Mouse (Mus musculus) liver, adult 2 months (tissue): ENCODE measurements around the gene Mfng. TPM values are rescaled to one million over a fixed set of nuclear protein-coding genes. Genes with fewer than 3 reads are reported as not detected.

Source experiments
- DNase-seq: peaks from one replicate; pipeline ENCODE4 v3.0.0-alpha.2; 2011; ENCODE audit warnings: low read depth, low spot score; ENCODE audit errors: extremely low read depth
- H3K27ac ChIP-seq: fragments of 200-500 bp; replicated peaks from 2 replicates; pipeline ENCODE4 v1.5.1; 2012; ENCODE audit warnings: low read depth, mild to moderate bottlenecking, control low read depth, inconsistent platforms, low read length; ENCODE audit not compliant: insufficient read depth
- H3K27me3 ChIP-seq: fragments of 200-500 bp; 2 replicates; pipeline ENCODE4 v1.6.1; 2012; ENCODE audit warnings: mild to moderate bottlenecking, moderate library complexity, low read length, inconsistent platforms; ENCODE audit not compliant: control insufficient read depth, insufficient read depth
- H3K36me3 ChIP-seq: fragments of 200-500 bp; 2 replicates; pipeline ENCODE4 v1.6.1; 2012; ENCODE audit warnings: low read length, inconsistent platforms; ENCODE audit not compliant: control insufficient read depth, insufficient read depth
- H3K4me1 ChIP-seq: fragments of 200-500 bp; 2 replicates; pipeline ENCODE4 v1.6.1; 2011; ENCODE audit warnings: low read length; ENCODE audit not compliant: control insufficient read depth, insufficient read depth
- H3K4me3 ChIP-seq: fragments of 200-500 bp; 2 replicates; pipeline ENCODE4 v1.5.1; 2011; ENCODE audit warnings: low read depth, mild to moderate bottlenecking, control low read depth, low read length, moderate library complexity; ENCODE audit not compliant: insufficient read depth
- H3K79me2 ChIP-seq: fragments of 200-500 bp; 2 replicates; pipeline ENCODE4 v1.6.1; 2012; ENCODE audit warnings: inconsistent platforms, mild to moderate bottlenecking, low read length, moderate library complexity; ENCODE audit not compliant: control insufficient read depth, insufficient read depth
- H3K9ac ChIP-seq: fragments of 200-500 bp; 2 replicates; pipeline ENCODE4 v1.6.1; 2012; ENCODE audit warnings: low read depth, mild to moderate bottlenecking, control low read depth, inconsistent platforms, low read length
- CTCF ChIP-seq: fragments of 200-500 bp; IDR thresholded peaks from 2 replicates; pipeline ENCODE4 v1.5.1; 2011; ENCODE audit warnings: low read depth, low read length, control low read depth
- POLR2A ChIP-seq: fragments of 200-500 bp; IDR thresholded peaks from 2 replicates; pipeline ENCODE4 v1.6.1; 2011; ENCODE audit warnings: low read length, control low read depth; ENCODE audit not compliant: insufficient read depth; ENCODE audit errors: extremely low read depth
- WGBS: fragments of 180-500 bp; shearing (Covaris S2); methylation state at CpG from one replicate; pipeline ENCODE4 v1.1.7; 2018; 5-methylcytosine and 5-hydroxymethylcytosine counted together
- polyA plus RNA-seq: library from polyadenylated mRNA; depleted of rRNA; stranded (reverse); fragments of >200 nt; gene quantifications from 2 replicates; pipeline ENCODE4 v1.2.3, GENCODE M21; 2012; rRNA removed
- total RNA-seq: library from RNA; depleted of rRNA; stranded (reverse); fragments of >200 nt; gene quantifications from 2 replicates; pipeline ENCODE4 v1.2.3, GENCODE M21; 2014; rRNA removed

The Mfng gene
- total RNA-seq (0.74 and 1.1 TPM in 2 replicates), polyA plus RNA-seq (1.2 and 2.3 TPM in 2 replicates)

- no peaks in the 10 kb centered on the region for H3K36me3 ChIP-seq
- 8% methylated on average over 11 of the region's 11 CpGs for WGBS
- no peaks in the 10 kb centered on the region for H3K27me3 ChIP-seq
- DNase-seq = no peak
- peak within 1 kb of the TSS; percentile 25 for H3K9ac ChIP-seq
- no peak for TF ChIP-seq CTCF
- 0 out of 2 replicates have a peak, but pooled peaks have one; percentile 8 for TF ChIP-seq POLR2A
- H3K79me2 ChIP-seq = no peaks in the 10 kb centered on the region
- peak within 1 kb of the TSS; percentile 51 for H3K4me3 ChIP-seq
- H3K4me1 ChIP-seq = no peaks in the 10 kb centered on the region
- peak within 1 kb of the TSS; percentile 35 for H3K27ac ChIP-seq
Observed at GRCm38 (mm10) chr15:78773290-78773729, at the start of gene Mfng. Mfng (minus strand) TSS chr15:78773475.

- DNase-seq = no peak
- H3K9ac ChIP-seq = no peak overlapping the region
- no peak for TF ChIP-seq POLR2A
- TF ChIP-seq CTCF = no peak
- no peaks in the 10 kb centered on the region for H3K36me3 ChIP-seq
- H3K4me3 ChIP-seq = no peak overlapping the region
- H3K27ac ChIP-seq = no peak overlapping the region
- 72% methylated on average over 6 of the region's 6 CpGs for WGBS
- H3K27me3 ChIP-seq = no peaks in the 10 kb centered on the region
- H3K4me1 ChIP-seq = no peaks in the 10 kb centered on the region; the same call in 1 of the 2 replicates
- H3K79me2 ChIP-seq = no peaks in the 10 kb centered on the region
Observed at GRCm38 (mm10) chr15:78816074-78816391, 42.8 kb upstream of the Mfng start.

GRCm38 (mm10) chr15:78815314-78816073 is 42.2 kb upstream of the Mfng start:
- no peaks in the 10 kb centered on the region for H3K27me3 ChIP-seq
- peak; percentile 39 for DNase-seq
- H3K79me2 ChIP-seq = no peaks in the 10 kb centered on the region
- peak overlapping the region; percentile 43 for H3K27ac ChIP-seq
- no peaks in the 10 kb centered on the region for H3K36me3 ChIP-seq
- TF ChIP-seq CTCF = no peak
- TF ChIP-seq POLR2A = no peak
- H3K4me3 ChIP-seq = no peak overlapping the region
- no peak overlapping the region for H3K9ac ChIP-seq
- H3K4me1 ChIP-seq = no peaks in the 10 kb centered on the region; the same call in 1 of the 2 replicates
- 31% methylated on average over 11 of the region's 11 CpGs for WGBS

GRCm38 (mm10) chr15:78813603-78814002 is 40.3 kb upstream of the Mfng start:
- WGBS = 72% methylated on average over 4 of the region's 4 CpGs

GRCm38 (mm10) chr15:78810146-78810545 is 36.9 kb upstream of the Mfng start:
- no peaks in the 10 kb centered on the region for H3K4me1 ChIP-seq
- no peak overlapping the region for H3K27ac ChIP-seq
- no peaks in the 10 kb centered on the region for H3K36me3 ChIP-seq
- WGBS = 64% methylated on average over 9 of the region's 9 CpGs
- no peak for TF ChIP-seq CTCF
- TF ChIP-seq POLR2A = no peak
- no peaks in the 10 kb centered on the region for H3K79me2 ChIP-seq
- no peaks in the 10 kb centered on the region for H3K27me3 ChIP-seq
- no peak overlapping the region for H3K9ac ChIP-seq
- H3K4me3 ChIP-seq = no peak overlapping the region
- DNase-seq = no peak

More at GRCm38 (mm10) chr15:78813603-78814002, 40.3 kb upstream of the Mfng start:
- H3K79me2 ChIP-seq = no peaks in the 10 kb centered on the region
- no peaks in the 10 kb centered on the region for H3K36me3 ChIP-seq
- no peak for DNase-seq
- no peaks in the 10 kb centered on the region; the same call in 1 of the 2 replicates for H3K4me1 ChIP-seq
- no peak overlapping the region for H3K27ac ChIP-seq
- TF ChIP-seq CTCF (no peak), POLR2A (no peak)
- no peak overlapping the region for H3K9ac ChIP-seq
- no peak overlapping the region for H3K4me3 ChIP-seq
- H3K27me3 ChIP-seq = no peaks in the 10 kb centered on the region

GRCm38 (mm10) chr15:78809739-78810138 is 36.5 kb upstream of the Mfng start:
- Histone ChIP-seq H3K27me3 (no peaks in the 10 kb centered on the region), H3K4me1 (peaks cover 1% of the 10 kb centered on the region; the same call in 1 of the 2 replicates), H3K79me2 (no peaks in the 10 kb centered on the region), H3K27ac (no peak overlapping the region), H3K9ac (no peak overlapping the region), H3K4me3 (no peak overlapping the region), H3K36me3 (no peaks in the 10 kb centered on the region)
- WGBS = 80% methylated on average over 9 of the region's 9 CpGs
- DNase-seq = no peak
- TF ChIP-seq CTCF (no peak), POLR2A (no peak)
